Mouse (Mus musculus) fibroblast of lung, adult 2 months (primary cell): Measurements from ENCODE around the gene Scamp3.

Experiments used
- DNase-seq: peaks from one replicate; pipeline ENCODE4 v3.0.0-alpha.2; 2011; ENCODE audit warnings: low read depth

Scamp3 gene

GRCm38 (mm10) chr3:89226361-89226760 lies 49.1 kb downstream of the Scamp3 start:
- no peak for DNase-seq

- DNase-seq = no peak
Observed at GRCm38 (mm10) chr3:89226900-89227299, 49.6 kb downstream of the Scamp3 start, which contains the start of gene Mtx1. Gene Mtx1 (minus strand): TSS chr3:89227088.

- DNase-seq = peak; percentile 94
Observed at GRCm38 (mm10) chr3:89227307-89228179, 50.3 kb downstream of the Scamp3 start.

GRCm38 (mm10) chr3:89228180-89228549 lies 50.9 kb downstream of the Scamp3 start:
- no peak for DNase-seq

GRCm38 (mm10) chr3:89228836-89229235 lies 51.6 kb downstream of the Scamp3 start, which contains the start of gene Muc1:
Gene Muc1 (plus strand): TSS chr3:89229057.
- no peak for DNase-seq

- DNase-seq = no peak
Observed at GRCm38 (mm10) chr3:89229276-89229675, 52.0 kb downstream of the Scamp3 start.

- no peak for DNase-seq
Observed at GRCm38 (mm10) chr3:89230561-89230960, 53.3 kb downstream of the Scamp3 start.

- DNase-seq = no peak
Observed at GRCm38 (mm10) chr3:89231345-89231744, 54.1 kb downstream of the Scamp3 start.

GRCm38 (mm10) chr3:89231772-89232275 lies 54.6 kb downstream of the Scamp3 start:
- DNase-seq = no peak
